Mouse (Mus musculus): ENCODE data around the gene Ccdc191. TPM values are rescaled to one million over a fixed set of nuclear protein-coding genes. Genes with fewer than 3 reads are reported as not detected.
A peak's percentile ranks its signal among the peaks of the same experiment; 100 is the strongest.

Gene Ccdc191
- 1 to 10 TPM; 8.9 to 9.6 TPM for total RNA-seq (2021)
- long read RNA-seq, experiment 1, partial matches to known transcripts: 1 of 2 reads
- long read RNA-seq, experiment 1, other reads (novel, unspliced or antisense): 1 of 2 reads
- long read RNA-seq, experiment 2, partial matches to known transcripts: 2 of 4 reads
- long read RNA-seq, experiment 2, other reads (novel, unspliced or antisense): 2 of 4 reads

GRCm38 (mm10) chr16:43889208-43890004, at the start of gene Ccdc191:
Gene Ccdc191, plus strand, starts transcription at chr16:43889800.
- DNase-seq (ENCODE audit: low spot score in 2 of 2): peak; percentile 93 to 97

DNA sequence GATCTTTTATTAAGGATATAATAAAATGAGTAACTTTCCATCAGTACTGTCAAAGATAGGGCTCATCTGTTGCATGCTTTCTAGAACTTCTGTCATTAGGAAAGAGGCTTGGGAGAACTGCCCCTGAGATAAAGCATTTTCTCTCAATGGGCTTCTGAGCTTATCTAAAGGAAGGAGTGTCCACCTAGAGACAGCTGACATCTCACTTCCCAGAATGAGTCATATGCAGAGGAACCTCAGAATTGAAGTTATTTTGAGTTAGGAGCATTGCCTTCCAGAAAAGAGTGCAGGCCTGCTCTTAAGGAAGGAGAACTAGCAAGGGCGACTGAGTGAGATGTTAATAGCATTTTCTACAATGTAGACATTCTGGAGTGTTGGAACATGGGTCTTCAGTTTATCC, 48.4 kb upstream of the Ccdc191 start:
- DNase-seq (ENCODE audit: low spot score in 2 of 2): no peak

- DNase-seq (ENCODE audit: low spot score in 2 of 2): no peak
Observed at GRCm38 (mm10) chr16:43849839-43850238, 39.8 kb upstream of the Ccdc191 start.

- DNase-seq (ENCODE audit: low spot score in 2 of 2): no peak
Observed at GRCm38 (mm10) chr16:43858941-43859476, 30.6 kb upstream of the Ccdc191 start.

DNA sequence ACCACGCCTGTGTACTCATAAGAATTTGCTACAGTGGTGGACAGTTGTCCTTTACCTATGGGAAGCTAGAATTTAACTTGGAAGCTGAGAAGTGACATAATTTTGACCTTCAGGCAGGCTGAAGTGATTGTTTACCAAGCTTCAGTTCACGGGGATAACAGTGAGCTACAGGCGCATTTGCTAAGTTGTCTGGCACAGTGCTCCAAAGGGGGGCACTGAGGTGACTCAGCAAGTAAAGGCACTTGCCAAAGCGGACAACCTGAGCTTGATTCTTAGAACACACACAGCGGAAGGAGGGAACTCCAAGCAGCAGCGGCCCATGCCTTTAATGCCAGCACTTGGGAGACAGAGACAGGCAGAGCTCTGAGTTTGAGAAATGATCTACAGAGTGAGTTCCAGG, 29.0 kb upstream of the Ccdc191 start:
- DNase-seq (ENCODE audit: low spot score in 2 of 2): no peak

- no peak for DNase-seq (ENCODE audit: low spot score in 2 of 2)
Observed at GRCm38 (mm10) chr16:43869805-43870204, 19.8 kb upstream of the Ccdc191 start.

DNA sequence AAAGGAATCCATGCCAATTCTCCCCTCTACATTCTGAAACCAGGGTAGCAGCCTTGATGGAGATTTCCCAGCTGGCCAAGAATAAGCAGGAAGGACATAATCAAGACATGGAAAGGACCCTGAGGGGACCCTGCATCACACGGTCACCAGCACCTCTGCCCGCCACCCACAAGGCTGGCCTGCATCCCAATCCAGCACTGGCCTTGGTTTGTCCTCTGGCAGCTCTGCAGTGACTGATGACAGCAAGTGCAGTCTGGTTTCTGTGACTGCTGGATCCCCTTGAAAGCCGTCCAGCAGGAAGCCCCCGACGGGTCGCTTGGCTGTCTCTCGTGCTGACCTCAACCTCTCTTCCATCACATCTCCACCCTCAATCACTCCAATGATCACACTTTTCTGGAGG, 18.2 kb upstream of the Ccdc191 start:
- no peak for DNase-seq (ENCODE audit: low spot score in 2 of 2)

DNA sequence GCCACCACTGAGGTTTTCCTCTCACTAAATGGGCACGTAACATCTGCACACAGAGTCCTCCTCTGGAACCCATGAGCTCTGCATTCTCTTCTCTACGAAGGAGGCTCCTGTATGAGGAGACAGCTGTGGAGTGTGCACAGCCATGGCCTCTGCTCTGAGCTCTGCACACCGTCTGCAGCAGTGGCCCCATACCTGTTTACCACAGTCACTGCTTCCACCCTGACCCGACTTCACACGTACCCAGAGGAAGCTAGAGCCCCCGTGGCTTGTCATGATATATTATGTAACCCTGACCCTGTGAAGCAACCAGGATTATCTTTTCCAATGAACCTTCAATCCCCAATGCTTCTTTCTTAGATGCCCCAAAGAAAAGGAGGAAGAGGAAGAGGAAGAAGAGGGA, 9.8 kb upstream of the Ccdc191 start:
- DNase-seq (ENCODE audit: low spot score in 2 of 2): no peak

GRCm38 (mm10) chr16:43881636-43882035, 8.0 kb upstream of the Ccdc191 start:
- no peak for DNase-seq (ENCODE audit: low spot score in 2 of 2)

DNA sequence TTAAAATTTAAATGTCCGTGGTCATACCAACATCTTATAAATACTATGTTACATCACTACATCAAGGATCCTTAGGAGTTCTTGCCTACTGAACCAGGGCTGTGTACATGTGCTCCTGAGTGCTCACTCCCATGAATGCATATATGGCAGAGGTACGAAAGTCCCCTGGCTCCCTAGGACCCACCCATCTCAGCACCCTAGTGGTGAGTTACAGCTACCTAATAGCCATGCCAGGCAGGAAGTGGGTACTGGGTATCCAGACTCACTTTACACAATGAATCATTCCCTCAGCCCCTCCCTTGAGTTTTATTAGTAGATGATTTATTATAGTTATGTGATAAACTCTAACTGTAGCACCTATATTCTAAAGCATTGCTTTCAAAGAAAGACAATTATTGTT, 7.3 kb upstream of the Ccdc191 start:
- DNase-seq (ENCODE audit: low spot score in 2 of 2): no peak

DNA sequence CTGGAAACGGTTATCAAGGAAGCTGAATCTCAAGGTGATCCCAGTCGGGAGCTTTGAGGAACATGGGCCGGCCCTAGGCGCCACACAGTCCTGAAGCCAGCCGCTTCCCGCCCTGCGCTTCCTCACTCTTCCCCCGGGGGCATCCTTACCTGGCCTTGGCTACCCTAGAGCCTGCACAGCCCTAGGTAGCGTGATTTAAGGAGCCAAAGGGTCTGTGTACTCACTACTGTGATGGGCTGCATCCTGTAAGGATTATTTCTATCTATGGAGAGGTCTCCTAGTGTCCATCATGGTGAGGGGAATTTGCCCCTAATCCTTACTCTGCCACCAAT, 371 bp downstream of the Ccdc191 start:
- DNase-seq (ENCODE audit: low spot score in 2 of 2): no peak

DNA sequence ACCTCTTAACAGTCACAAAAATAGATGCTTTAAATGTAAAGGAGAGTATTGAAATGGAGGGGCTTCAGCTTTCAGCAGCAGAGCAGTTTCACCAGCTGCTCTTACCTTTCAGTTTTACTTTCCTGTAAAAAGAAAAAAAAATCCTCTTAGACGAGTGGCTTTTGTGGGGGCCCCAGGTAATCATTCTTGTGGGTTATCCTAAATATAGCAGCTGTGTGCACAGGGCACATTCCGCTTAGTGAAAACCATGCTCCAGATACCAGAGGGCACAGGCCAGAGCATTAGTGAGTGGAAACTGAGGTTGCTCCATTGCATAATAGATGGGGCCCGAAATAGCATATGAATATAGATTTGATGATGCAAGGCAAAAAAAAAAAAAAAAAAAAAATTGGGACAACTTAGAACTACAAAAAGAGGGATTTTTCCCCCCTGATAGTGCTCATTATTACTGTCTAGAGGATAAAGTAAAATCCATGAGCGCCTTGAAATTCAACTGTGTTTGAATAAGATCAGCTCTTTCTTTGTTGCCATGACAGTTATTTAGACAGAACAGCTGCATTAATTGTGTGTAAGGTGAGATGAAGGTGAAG, 1.2 kb downstream of the Ccdc191 start:
- DNase-seq (ENCODE audit: low spot score in 2 of 2): no peak

DNA sequence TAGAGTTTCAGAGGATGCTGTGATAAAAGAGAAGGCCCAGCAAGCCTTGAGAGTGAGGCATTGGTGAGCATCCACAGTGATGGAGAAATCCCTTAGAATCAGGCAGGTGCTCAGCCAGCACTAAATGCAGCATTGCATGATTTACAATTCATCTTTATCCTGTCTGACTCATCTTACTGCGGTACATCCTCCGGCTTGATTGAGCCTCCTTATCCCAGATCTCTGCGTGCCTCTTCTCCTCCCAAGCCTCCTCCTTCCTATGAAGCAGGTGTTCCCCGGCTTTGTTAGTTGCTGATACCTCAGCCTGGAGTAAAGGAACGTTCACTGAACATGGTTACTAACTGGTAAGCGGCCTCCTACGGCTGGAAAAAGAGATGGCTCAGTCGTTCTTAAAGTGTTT, 4.9 kb downstream of the Ccdc191 start:
- no peak for DNase-seq (ENCODE audit: low spot score in 2 of 2)

DNA sequence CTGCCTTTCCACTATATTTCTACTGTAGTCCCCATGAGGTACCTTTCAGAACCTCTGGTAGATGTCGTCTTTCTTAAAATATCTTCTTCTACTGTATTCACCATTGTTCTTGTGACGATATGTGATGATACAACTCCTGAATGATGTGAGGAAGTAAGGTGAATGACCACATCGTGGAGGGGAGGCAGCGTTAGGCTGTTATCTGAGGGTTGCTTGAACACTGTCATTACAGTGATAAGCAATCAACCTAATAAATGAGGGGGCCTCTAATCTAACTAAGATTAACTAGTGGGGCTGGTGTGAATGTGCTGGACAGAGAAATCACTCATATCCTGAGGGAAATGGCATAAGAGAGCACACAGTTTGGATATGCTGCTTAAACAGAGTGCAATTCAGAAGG, 10.5 kb downstream of the Ccdc191 start:
- no peak for DNase-seq (ENCODE audit: low spot score in 2 of 2)

DNA sequence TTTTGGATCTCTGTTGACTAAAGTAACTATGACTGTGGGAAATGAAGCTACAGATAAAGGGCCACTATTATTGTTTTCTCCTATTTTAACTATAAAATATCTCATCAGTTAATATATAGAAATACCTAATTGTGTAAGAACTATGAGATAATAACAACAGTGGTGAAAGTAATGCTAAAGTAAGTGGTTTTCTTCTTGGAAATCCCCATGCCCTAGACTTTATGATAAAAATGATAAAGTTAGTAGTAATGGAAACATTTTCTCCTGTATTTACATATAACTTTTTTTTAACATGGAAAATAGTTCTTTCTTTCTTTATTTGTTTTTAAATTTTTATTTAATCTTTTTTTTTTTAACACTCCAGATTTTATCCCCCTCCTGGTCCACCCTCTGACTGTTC, 11.0 kb downstream of the Ccdc191 start:
- no peak for DNase-seq (ENCODE audit: low spot score in 2 of 2)

DNA sequence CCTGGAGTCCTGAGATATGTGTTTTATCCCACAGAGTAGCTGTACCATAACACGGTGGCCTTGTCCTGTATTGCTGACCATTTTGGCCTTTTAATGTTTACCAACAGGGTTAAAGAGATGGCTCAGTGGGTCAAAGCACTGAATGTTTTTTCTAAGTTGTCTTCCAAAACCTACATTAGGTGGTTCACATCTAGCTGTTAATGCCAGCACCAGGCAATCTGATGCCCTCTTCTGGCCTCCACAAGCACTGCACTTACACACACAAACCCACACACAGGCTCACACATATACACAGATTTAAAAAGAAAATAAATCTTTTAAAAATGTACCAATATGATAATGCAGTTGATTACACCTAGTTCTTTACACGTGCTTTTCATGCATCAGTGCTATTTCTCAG, 19.3 kb downstream of the Ccdc191 start:
- no peak for DNase-seq (ENCODE audit: low spot score in 2 of 2)

GRCm38 (mm10) chr16:43918867-43919266, 29.3 kb downstream of the Ccdc191 start:
- DNase-seq (ENCODE audit: low spot score in 2 of 2): no peak

DNA sequence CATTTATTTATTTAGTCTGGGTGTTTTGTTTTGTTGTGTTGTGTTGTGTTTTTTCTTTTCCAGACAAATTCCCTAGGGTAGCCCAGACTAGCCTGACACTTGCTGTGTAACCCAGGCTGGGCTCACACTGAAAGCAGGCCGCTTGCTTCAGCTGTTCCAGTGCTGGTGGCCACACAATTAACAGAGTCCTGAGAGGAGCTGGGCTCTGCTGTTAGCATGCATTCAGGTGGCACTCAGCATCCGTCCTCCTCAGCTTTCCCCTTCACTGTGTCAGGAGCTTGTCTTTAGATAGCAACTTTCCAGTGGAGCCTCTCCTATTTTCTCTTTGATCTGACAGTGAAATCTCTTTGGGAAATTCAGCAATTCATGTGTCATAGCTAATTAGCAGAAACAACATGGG, 32.4 kb downstream of the Ccdc191 start:
- no peak for DNase-seq (ENCODE audit: low spot score in 2 of 2)

- no peak for DNase-seq (ENCODE audit: low spot score in 2 of 2)
Observed at GRCm38 (mm10) chr16:43922630-43923029, 33.0 kb downstream of the Ccdc191 start.

- no peak for DNase-seq (ENCODE audit: low spot score in 2 of 2)
Observed at GRCm38 (mm10) chr16:43925001-43925558, 35.5 kb downstream of the Ccdc191 start.

GRCm38 (mm10) chr16:43925846-43926245, 36.2 kb downstream of the Ccdc191 start:
- no peak for DNase-seq (ENCODE audit: low spot score in 2 of 2)

DNA sequence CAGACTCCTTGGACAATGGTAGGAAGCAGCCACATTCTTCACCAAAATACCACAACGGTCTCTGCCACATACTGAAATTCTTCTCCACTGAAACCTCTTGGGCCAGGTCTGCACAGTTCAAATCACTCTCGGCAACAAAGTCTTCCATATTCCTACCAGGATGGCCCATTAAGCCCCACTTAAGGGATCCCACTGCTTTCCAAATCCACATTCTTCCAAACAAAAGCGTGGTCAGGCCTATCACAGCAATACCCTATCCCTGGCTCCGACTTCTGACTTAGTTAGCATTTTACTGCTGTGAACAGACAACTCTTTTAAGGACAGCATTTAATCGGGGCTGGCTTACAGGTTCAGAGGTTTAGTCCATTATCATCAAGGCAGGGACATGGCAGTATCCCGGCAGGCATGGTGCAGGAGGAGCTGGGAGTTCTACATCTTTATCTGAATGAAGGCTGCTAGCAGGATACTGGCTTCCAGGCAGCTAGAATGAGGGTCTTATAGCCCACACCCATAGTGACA, 36.8 kb downstream of the Ccdc191 start, which contains the start of gene Qtrt2:
Gene Qtrt2, minus strand, starts transcription at position 469 of the 519 bp plus-strand sequence.
- DNase-seq (ENCODE audit: low spot score in 2 of 2): no peak

All from adrenal gland, postnatal 4 days (tissue).